Mouse (Mus musculus) liver (tissue): Measurements from ENCODE around the gene Nxph3.

Experiments
- DNase-seq: peaks from one replicate; pipeline ENCODE4 v3.0.0-alpha.2; 2020; ENCODE audit warnings: mixed read lengths

The Nxph3 gene

GRCm38 (mm10) chr11:95490104-95490503 lies 24.3 kb downstream of the Nxph3 start:
- no peak for DNase-seq

DNA sequence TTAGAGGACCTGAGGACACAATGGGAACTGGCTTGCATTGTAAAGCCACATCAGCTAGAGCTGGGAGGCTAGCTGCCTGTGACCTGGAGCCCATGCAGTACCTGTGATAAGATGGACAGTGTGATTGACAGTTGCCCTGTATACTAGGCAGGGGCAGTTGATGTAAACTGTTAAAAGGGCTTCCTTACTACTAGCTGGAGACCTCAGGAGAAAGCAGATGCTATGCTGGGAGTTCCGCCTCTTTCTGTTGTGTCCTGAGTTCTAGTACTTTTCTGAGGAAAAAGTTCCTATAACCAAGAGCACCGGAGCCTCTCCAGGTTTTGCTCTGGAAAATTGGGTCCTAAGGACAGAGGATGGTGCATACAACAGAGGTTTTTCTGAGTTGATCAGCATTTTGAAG lies 27.1 kb downstream of the Nxph3 start:
- DNase-seq: no peak

- DNase-seq: no peak
These were observed 28.7 kb downstream of the Nxph3 start for GRCm38 (mm10) chr11:95485634-95486033.

- no peak for DNase-seq
These were observed 33.7 kb downstream of the Nxph3 start for GRCm38 (mm10) chr11:95480662-95481061.

GRCm38 (mm10) chr11:95479458-95479857 lies 34.9 kb downstream of the Nxph3 start:
- DNase-seq: no peak

DNA sequence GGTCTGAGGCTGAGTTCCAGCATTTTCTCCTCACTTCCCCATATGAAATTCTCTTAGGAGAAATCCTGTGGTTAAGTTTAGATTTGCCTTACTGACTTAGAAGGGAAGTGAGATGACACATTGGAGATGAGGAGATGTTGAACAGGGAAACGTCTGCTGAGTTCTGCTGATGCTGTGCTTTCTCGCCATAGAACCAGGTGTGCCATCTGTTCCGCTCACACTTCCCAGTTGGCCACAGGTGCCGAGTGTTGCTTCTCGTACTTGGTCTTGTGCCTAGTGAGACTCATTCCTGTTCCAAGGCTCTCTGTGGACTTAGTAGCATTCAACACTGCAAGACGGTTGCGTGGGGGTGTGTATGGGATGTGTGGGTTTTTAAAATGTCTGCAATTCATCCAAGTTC lies 38.0 kb downstream of the Nxph3 start:
- no peak for DNase-seq

DNA sequence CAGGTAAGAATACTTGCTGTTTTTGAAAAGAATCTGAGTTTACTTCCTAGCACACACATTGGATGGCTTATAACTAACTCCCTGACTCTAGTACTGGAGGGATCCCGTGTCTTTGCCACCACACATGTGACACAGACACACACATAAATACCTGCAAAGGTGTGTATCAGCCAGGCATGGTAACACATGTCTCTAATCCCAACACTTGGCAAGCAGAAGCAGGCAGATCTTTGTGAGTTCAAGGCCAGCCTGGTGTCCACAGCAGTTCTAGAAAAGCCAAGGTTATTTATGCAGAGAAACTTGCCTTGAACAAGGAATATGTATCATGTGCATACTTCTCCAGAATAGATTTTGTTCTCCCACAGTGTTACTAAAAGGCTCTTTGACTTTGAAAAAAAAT lies 40.9 kb downstream of the Nxph3 start:
- no peak for DNase-seq

GRCm38 (mm10) chr11:95472942-95473341 lies 41.4 kb downstream of the Nxph3 start:
- DNase-seq: no peak

- DNase-seq: no peak
These were observed 46.6 kb downstream of the Nxph3 start for GRCm38 (mm10) chr11:95467731-95468130.

DNA sequence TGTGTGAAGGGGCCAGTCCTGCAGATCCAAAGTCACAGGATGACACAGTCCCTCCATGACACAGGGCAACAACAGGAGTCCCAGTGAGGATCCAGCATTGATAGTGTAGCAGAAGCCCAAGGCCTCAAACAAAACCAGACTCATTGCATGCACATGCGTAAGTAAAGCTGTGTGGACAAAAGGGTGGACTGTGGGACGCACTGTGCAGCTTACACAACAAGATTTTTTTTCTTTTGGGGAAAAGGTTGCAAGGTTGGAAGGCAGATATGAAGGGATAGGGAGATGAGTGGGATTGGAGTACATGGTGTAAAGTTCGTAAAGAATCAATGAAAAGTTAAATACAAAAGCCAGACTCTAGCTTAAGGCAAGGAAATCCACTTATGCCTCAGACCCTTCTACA lies 52.2 kb downstream of the Nxph3 start:
- no peak for DNase-seq

DNA sequence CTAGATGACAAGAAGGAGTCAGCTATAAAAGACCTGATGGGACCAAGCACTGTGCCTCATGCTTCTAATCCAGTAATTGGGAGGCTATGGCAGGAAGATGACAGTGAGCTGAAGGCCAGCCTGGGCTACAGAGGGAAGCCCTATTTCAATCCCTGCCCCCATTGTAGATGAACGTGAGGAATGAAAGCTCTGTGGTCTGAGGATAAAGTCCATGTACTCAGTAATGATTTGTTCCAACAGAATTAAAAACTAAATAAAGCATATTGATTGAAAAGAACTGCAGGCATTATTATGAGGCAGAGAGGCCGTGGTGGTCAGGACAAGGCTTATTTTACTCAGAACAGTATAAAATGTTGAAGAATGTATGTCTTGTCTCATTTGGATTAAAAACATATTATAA lies 53.5 kb downstream of the Nxph3 start:
- no peak for DNase-seq
